Mouse (Mus musculus): ENCODE measurements around the gene Vwa3b. TPM values are rescaled to one million over a fixed set of nuclear protein-coding genes. Genes with fewer than 3 reads are reported as not detected.

The Vwa3b gene
- polyA plus RNA-seq, 1 experiment from 2014 or later, result 1.1 TPM

DNA sequence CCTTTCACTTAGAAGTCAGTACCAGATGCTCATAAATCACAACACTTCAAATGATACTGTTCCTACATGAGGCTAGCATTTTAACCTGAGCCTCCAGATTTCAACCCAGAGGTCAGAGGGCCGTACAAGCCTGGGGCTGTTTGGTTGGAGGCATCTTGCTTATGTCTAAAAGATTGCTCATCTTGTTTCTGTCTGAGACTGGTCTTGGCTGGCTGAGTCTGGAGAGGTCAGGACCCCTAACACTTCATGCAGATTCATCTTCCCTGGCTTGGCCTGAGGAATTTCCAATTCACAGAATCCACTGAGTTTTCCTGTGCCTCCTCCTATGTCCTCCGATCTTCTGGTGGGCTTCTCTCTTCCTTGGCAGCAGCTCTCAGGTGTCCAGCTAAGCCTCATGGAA lies 57.7 kb downstream of the Vwa3b start:
- H3K9me3 ChIP-seq, result no peaks in the 10 kb centered on the region
- WGBS, result 57% methylated on average over 2 of the region's 2 CpGs
- H3K27ac ChIP-seq, result no peak overlapping the region
- H3K4me3 ChIP-seq, result no peak overlapping the region
- peaks cover 18% of the 10 kb centered on the region for H3K4me1 ChIP-seq (replicated peaks)
- DNase-seq (ENCODE audit: low spot score), result no peak
- no peaks in the 10 kb centered on the region for H3K27me3 ChIP-seq (ENCODE audit: insufficient read depth, poor library complexity, severe bottlenecking)
- H3K36me3 ChIP-seq, result no peaks in the 10 kb centered on the region

DNA sequence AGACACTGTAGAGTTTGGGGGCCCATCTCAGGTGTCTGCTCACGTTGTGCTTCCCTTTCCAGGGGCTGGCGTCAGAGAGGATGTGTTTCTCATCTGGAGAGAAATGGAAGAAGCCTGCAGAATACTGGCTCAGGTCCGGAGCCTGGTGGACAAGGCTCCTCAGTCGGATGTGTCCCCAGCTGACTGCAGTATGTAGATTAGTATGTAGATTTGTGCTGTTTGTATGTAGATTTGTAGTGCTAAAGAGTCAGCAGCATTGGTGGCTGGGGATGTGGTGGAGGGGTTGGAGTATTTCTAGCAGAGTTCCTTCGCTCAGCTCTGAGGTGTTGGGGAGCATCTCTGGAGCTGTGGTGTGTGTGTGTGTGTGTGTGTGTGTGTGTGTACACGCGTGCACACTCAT lies 58.8 kb downstream of the Vwa3b start:
- no peaks in the 10 kb centered on the region for H3K27me3 ChIP-seq (ENCODE audit: insufficient read depth, poor library complexity, severe bottlenecking)
- no peak overlapping the region for H3K4me3 ChIP-seq
- DNase-seq (ENCODE audit: low spot score), result no peak
- WGBS, result 54% methylated on average over 7 of the region's 7 CpGs
- no peaks in the 10 kb centered on the region for H3K36me3 ChIP-seq
- no peaks in the 10 kb centered on the region for H3K9me3 ChIP-seq
- peaks cover 18% of the 10 kb centered on the region for H3K4me1 ChIP-seq (replicated peaks)
- H3K27ac ChIP-seq, result no peak overlapping the region

DNA sequence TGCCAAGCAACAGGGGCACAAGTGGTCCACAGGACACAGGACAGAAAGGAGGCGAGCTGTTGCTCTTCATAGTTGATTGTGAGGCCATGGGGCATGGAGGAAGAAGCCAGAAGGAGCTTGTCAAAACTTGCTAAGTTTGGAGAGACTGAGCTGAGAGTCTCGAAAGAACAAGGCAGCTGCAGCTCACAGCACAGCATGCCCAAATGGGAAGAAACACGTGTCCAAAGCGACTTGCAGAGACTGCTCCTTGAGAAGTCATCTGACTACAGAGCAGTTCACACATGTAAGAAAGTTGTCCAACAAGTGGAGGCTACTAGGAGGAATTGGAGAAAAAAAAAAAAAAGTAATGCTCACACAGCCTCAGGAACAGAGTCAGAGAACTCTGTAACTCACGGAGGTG lies 62.8 kb downstream of the Vwa3b start:
- WGBS, result 79% methylated on average over 5 of the region's 5 CpGs
- 0 out of 2 replicates have a peak, but pooled peaks cover 1% of the 10 kb centered on the region for H3K9me3 ChIP-seq
- no peaks in the 10 kb centered on the region for H3K27me3 ChIP-seq (ENCODE audit: insufficient read depth, poor library complexity, severe bottlenecking)
- 0 out of 2 replicates have a peak, but pooled peaks cover 1% of the 10 kb centered on the region for H3K36me3 ChIP-seq
- H3K4me1 ChIP-seq (replicated peaks), result peaks cover 18% of the 10 kb centered on the region
- no peak overlapping the region for H3K27ac ChIP-seq
- no peak overlapping the region for H3K4me3 ChIP-seq
- DNase-seq (ENCODE audit: low spot score), result no peak

DNA sequence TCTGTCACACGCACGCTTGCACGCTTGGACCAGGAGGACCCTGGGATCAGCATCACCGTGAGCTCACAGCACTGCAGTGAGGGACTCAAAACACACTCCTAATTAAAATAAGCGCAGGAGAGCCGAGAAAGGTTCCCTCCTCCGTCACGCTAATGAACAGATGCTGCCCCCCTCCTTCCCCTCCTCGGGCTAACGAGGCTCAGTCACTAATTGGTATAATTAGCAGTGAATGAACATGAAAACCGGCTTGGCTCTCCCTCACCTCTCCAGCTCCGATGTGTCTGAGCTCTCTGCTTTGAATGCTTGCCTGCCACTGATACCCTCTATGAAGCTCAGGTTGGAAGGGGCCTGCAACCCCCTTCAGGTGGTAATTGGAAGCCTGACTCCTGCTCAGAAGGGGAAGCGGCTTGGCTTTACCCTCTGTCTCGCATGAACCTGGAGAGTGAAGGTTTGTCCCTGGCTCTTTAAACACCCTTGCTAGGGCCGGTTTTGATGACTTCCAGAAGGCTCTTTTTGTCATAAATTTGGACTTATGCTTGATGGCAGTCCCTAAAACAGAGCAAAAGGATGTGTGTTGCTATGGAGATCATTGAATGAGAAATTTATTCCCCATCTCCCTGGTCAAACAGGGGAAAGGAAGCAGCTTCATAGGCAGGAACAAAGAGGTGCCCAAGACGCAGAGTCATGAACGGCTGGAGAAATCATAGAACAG lies 71.1 kb downstream of the Vwa3b start:
- no peak overlapping the region for H3K27ac ChIP-seq
- DNase-seq (ENCODE audit: low spot score), result no peak
- peaks cover 13% of the 10 kb centered on the region for H3K4me1 ChIP-seq (replicated peaks)
- H3K36me3 ChIP-seq, result 0 out of 2 replicates have a peak, but pooled peaks cover 2% of the 10 kb centered on the region
- no peaks in the 10 kb centered on the region for H3K27me3 ChIP-seq (ENCODE audit: insufficient read depth, poor library complexity, severe bottlenecking)
- peaks cover 5% of the 10 kb centered on the region; the same call in 1 of the 2 replicates for H3K9me3 ChIP-seq
- WGBS, result 74% methylated on average over 17 of the region's 17 CpGs
- H3K4me3 ChIP-seq, result no peak overlapping the region

DNA sequence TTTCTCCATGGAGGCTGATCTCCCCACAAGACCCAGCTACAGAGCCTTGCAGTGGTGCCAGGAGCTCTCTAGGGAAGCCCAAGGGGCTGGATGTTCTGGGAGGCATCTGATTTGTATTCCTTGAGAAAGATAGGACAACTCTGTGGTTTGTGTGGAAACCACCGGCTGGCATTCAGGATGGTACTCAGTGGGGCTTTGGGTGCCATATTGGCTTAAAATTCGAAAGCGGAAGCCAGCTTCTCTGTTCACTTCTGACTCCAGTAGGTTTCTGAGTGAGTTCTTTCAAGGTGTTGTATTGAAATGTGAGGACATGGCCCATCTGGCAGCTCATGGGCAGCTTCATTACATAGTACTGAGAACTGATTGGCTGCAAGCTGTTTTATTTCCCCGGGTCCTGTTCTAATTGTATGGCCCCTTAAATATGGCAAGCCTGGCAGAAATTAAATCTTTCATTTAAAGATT lies 71.7 kb downstream of the Vwa3b start:
- 95% methylated on average over 4 of the region's 4 CpGs for WGBS
- Histone ChIP-seq H3K4me3 (no peak overlapping the region), H3K9me3 (peaks cover 5% of the 10 kb centered on the region; the same call in 1 of the 2 replicates), H3K27me3 (ENCODE audit: insufficient read depth, poor library complexity, severe bottlenecking) (no peaks in the 10 kb centered on the region), H3K4me1 (replicated peaks) (peaks cover 13% of the 10 kb centered on the region), H3K36me3 (0 out of 2 replicates have a peak, but pooled peaks cover 2% of the 10 kb centered on the region), H3K27ac (no peak overlapping the region)
- no peak for DNase-seq (ENCODE audit: low spot score)

DNA sequence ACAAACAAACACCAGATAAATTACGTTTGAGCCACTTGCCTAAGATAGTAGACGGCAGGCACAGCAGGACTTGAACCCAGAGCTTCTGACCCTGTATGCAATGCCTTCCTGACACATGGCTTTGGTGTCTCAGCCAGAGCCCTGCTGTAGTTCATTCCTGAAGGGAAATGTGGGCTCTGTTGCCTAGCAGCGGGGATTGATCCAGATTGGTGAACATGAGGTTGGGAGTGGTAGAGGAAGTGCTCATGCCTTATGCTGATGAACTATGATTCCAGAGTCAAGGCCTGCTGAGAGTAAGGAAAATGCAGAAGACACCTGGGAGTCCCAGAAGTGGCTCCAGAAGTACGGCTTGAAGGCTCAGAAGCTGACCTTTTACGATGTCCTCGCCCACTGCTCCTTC lies 74.0 kb downstream of the Vwa3b start:
- H3K36me3 ChIP-seq, result no peaks in the 10 kb centered on the region
- no peaks in the 10 kb centered on the region for H3K9me3 ChIP-seq
- H3K27me3 ChIP-seq (ENCODE audit: insufficient read depth, poor library complexity, severe bottlenecking), result no peaks in the 10 kb centered on the region
- WGBS, result 90% methylated on average over 6 of the region's 6 CpGs
- H3K4me3 ChIP-seq, result no peak overlapping the region
- DNase-seq (ENCODE audit: low spot score), result no peak
- no peak overlapping the region for H3K27ac ChIP-seq
- peaks cover 23% of the 10 kb centered on the region for H3K4me1 ChIP-seq (replicated peaks)

DNA sequence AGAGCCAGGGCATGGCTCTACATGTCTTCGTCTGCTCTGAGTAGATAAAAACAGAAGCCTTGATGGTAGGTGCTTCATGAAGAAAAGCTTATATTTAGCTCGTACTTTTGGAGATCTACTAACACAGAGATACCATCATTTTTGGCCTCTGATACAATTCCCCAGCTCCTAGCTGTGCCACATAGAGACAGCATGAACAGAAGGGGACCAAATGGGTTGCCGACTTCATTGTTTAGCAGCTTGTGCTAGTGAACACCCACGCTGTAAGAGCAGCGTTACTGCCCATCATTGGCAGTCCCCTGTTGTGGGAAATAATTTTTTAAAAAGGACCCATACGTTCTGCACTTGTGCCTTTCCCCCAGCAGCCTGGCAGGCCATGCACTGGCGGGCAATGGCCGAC lies 74.6 kb downstream of the Vwa3b start:
- DNase-seq (ENCODE audit: low spot score), result no peak
- Histone ChIP-seq H3K27me3 (ENCODE audit: insufficient read depth, poor library complexity, severe bottlenecking) (no peaks in the 10 kb centered on the region), H3K9me3 (no peaks in the 10 kb centered on the region), H3K27ac (no peak overlapping the region), H3K4me1 (replicated peaks) (peaks cover 24% of the 10 kb centered on the region), H3K36me3 (no peaks in the 10 kb centered on the region), H3K4me3 (no peak overlapping the region)
- 83% methylated on average over 8 of the region's 8 CpGs for WGBS

DNA sequence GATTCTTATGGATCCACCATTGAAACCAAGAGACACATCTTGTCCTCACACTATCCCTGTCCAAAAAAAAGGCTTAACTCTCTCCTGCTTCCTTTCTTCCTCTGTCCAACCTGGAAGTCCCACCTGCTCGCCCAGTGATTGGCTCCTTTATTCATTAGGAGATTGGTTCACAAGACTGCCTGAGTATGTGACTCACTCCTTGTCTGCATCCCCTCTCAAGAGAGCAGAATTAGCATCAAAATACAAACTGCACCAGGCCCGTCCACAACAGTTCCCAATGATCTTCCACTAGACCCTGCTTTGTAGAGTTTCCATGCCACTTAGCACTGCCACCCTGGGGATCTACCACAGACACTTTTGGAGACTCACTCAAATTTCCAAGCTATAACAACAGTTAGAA lies 75.3 kb downstream of the Vwa3b start:
- WGBS, result 58% methylated on average over 2 of the region's 2 CpGs
- DNase-seq (ENCODE audit: low spot score), result no peak
- Histone ChIP-seq H3K27ac (no peak overlapping the region), H3K4me1 (replicated peaks) (peaks cover 19% of the 10 kb centered on the region), H3K27me3 (ENCODE audit: insufficient read depth, poor library complexity, severe bottlenecking) (no peaks in the 10 kb centered on the region), H3K9me3 (no peaks in the 10 kb centered on the region), H3K36me3 (no peaks in the 10 kb centered on the region), H3K4me3 (no peak overlapping the region)

DNA sequence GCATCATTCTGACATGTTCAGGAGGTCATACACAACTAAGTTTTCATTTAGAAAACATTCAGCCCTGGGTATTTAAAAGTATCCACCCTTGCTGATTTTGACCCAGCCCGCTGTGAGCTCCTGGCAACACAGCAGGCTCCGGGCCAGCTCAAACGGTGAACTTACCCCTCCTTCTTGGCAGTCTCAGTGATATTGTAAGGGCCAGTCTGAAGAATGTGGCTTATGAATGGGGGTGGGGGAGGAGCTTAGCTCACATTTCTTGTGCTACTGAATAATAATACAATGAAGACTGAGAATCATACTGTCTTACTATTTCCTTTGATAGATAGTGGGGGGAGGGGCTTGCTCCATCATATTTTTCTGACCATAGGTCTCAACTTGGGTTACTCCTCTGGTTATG lies 78.8 kb downstream of the Vwa3b start:
- H3K27ac ChIP-seq, result peak overlapping the region; percentile 62; the same call in 1 of the 2 replicates
- H3K27me3 ChIP-seq (ENCODE audit: insufficient read depth, poor library complexity, severe bottlenecking), result no peaks in the 10 kb centered on the region
- H3K4me1 ChIP-seq (replicated peaks), result peaks cover 13% of the 10 kb centered on the region
- WGBS, result 38% methylated on average over 3 of the region's 3 CpGs
- H3K9me3 ChIP-seq, result no peaks in the 10 kb centered on the region
- H3K4me3 ChIP-seq, result no peak overlapping the region
- H3K36me3 ChIP-seq, result no peaks in the 10 kb centered on the region
- no peak for DNase-seq (ENCODE audit: low spot score)

DNA sequence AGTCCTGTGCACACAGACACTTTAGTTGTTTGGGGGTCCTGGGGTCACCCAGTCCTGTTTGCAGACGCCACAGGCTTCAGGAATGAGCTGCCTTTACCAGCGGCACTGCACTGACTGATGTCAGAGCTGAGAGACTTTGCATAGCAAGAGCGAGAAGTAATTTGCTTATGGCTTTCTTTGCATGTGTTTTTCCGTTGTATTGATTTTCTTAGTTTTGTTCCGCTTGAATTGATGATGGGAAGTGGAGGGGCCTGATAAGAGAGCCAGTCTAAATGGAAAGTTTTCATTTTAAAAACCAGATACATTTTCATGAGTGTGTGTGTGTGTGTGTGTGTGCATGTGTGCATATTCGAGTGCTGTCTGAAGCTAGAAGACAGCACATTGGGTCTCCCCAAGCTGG lies 87.4 kb downstream of the Vwa3b start:
- H3K36me3 ChIP-seq, result no peaks in the 10 kb centered on the region
- 78% methylated on average over 6 of the region's 6 CpGs for WGBS
- H3K27ac ChIP-seq, result no peak overlapping the region

DNA sequence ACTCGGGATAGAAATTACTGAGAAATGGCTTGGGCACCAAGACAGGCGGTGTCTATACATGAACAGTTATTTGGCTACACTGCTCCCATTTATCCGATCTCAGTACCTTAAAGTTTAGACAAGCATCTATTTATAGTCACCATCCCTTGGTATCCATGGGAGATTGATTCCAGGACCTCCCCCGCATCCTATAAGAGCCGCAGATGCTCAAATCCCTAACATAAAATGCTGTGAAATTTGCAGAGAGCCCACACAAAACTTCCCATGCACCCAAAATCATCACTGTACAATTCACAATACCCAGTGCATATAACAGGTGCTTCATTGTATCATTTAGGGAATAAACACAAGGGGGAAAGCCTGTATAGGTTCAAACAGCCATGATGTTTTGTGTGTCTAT lies 89.5 kb downstream of the Vwa3b start:
- Histone ChIP-seq H3K27me3 (ENCODE audit: insufficient read depth, poor library complexity, severe bottlenecking) (no peaks in the 10 kb centered on the region), H3K27ac (no peak overlapping the region), H3K9me3 (no peaks in the 10 kb centered on the region), H3K36me3 (no peaks in the 10 kb centered on the region), H3K4me3 (no peak overlapping the region), H3K4me1 (replicated peaks) (0 out of 2 replicates have a peak, but pooled peaks cover 4% of the 10 kb centered on the region)
- 93% methylated on average over 5 of the region's 5 CpGs for WGBS
- no peak for DNase-seq (ENCODE audit: low spot score)

More for the DNA sequence above, 87.4 kb downstream of the Vwa3b start:
- peaks cover 4% of the 10 kb centered on the region; the same call in 1 of the 2 replicates for H3K4me1 ChIP-seq (replicated peaks)
- no peaks in the 10 kb centered on the region for H3K9me3 ChIP-seq
- H3K4me3 ChIP-seq, result no peak overlapping the region
- H3K27me3 ChIP-seq (ENCODE audit: insufficient read depth, poor library complexity, severe bottlenecking), result no peaks in the 10 kb centered on the region
- no peak for DNase-seq (ENCODE audit: low spot score)

DNA sequence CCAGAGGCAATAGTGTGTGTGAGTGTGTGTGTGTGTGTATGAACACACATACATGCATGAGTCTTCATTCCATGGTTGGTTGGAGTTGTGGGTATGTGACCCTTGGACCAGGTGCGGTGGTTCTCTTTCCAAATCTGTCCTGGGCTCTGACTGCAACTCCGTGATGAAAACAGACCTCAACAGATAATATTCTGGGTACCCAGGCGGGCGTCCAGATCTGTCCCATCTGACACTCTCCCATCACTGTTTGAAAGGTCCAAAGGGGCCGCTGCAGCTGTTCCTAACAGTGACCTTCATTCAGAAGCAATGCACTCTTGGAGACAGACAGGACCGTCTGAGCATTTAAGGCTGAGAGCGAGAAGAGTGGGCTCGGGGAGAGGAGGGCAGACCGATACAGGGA lies 90.2 kb downstream of the Vwa3b start:
- Histone ChIP-seq H3K4me3 (no peak overlapping the region), H3K4me1 (replicated peaks) (peaks cover 7% of the 10 kb centered on the region; the same call in 1 of the 2 replicates), H3K27me3 (ENCODE audit: insufficient read depth, poor library complexity, severe bottlenecking) (no peaks in the 10 kb centered on the region), H3K27ac (no peak overlapping the region), H3K36me3 (no peaks in the 10 kb centered on the region), H3K9me3 (no peaks in the 10 kb centered on the region)
- DNase-seq (ENCODE audit: low spot score), result no peak
- 83% methylated on average over 9 of the region's 9 CpGs for WGBS

DNA sequence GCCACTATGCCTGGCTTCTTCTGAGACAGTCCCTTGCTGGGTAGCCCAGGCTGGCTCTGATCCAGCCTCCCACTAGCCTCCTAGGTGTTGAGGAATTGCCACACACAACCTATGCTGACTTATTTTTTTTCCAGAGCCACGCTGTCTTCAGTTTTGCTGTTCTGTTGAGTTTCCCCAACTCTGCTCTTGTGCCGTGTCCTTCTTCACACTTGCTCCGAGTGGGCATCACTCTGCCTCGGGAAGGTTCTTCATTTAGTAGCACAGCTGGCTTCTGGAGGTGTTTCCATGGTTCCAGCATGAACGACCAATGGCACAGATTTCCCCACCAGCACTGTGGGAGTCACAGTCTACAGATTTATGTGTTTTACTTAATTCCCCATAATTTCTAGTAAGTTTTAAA lies 91.6 kb downstream of the Vwa3b start:
- no peaks in the 10 kb centered on the region for H3K27me3 ChIP-seq (ENCODE audit: insufficient read depth, poor library complexity, severe bottlenecking)
- DNase-seq (ENCODE audit: low spot score), result no peak
- H3K9me3 ChIP-seq, result no peaks in the 10 kb centered on the region
- WGBS, result 95% methylated on average over 5 of the region's 5 CpGs
- H3K27ac ChIP-seq, result no peak overlapping the region
- no peaks in the 10 kb centered on the region for H3K36me3 ChIP-seq
- peaks cover 14% of the 10 kb centered on the region for H3K4me1 ChIP-seq (replicated peaks)
- no peak overlapping the region for H3K4me3 ChIP-seq
